Mouse (Mus musculus): ENCODE data around the gene Grin2d. TPM values are rescaled to one million over a fixed set of nuclear protein-coding genes. Genes with fewer than 3 reads are reported as not detected.

Grin2d gene
- polyA plus RNA-seq, 1 experiment from 2014 or later, result 4.3 TPM

GRCm38 (mm10) chr7:45815323-45815983 is 62.7 kb downstream of the Grin2d start:
- Histone ChIP-seq H3K9me3 (no peaks in the 10 kb centered on the region), H3K9ac (no peak overlapping the region), H3K4me1 (replicated peaks) (peaks cover 32% of the 10 kb centered on the region), H3K27ac (replicated peaks) (peak overlapping the region; percentile 79), H3K4me2 (peak overlapping the region; percentile 56), H3K4me3 (peak overlapping the region; percentile 88; the same call in 1 of the 2 replicates), H3K36me3 (peaks cover 18% of the 10 kb centered on the region), H3K27me3 (peaks cover 5% of the 10 kb centered on the region)
- ATAC-seq (ENCODE audit: low FRiP score, low read depth), result no peak
- WGBS, result 42% methylated on average over 10 of the region's 10 CpGs

GRCm38 (mm10) chr7:45814841-45815240 is 63.3 kb downstream of the Grin2d start:
- Histone ChIP-seq H3K4me3 (peak overlapping the region; percentile 88), H3K4me1 (replicated peaks) (peaks cover 32% of the 10 kb centered on the region), H3K4me2 (peak overlapping the region; percentile 56), H3K27me3 (peaks cover under 1% of the 10 kb centered on the region; the same call in 1 of the 2 replicates), H3K36me3 (peaks cover 24% of the 10 kb centered on the region), H3K9ac (peak overlapping the region; percentile 8; the same call in 1 of the 2 replicates), H3K27ac (replicated peaks) (peak overlapping the region; percentile 79), H3K9me3 (no peaks in the 10 kb centered on the region)
- ATAC-seq (ENCODE audit: low FRiP score, low read depth), result no peak
- WGBS, result 3% methylated on average over 5 of the region's 5 CpGs

DNA sequence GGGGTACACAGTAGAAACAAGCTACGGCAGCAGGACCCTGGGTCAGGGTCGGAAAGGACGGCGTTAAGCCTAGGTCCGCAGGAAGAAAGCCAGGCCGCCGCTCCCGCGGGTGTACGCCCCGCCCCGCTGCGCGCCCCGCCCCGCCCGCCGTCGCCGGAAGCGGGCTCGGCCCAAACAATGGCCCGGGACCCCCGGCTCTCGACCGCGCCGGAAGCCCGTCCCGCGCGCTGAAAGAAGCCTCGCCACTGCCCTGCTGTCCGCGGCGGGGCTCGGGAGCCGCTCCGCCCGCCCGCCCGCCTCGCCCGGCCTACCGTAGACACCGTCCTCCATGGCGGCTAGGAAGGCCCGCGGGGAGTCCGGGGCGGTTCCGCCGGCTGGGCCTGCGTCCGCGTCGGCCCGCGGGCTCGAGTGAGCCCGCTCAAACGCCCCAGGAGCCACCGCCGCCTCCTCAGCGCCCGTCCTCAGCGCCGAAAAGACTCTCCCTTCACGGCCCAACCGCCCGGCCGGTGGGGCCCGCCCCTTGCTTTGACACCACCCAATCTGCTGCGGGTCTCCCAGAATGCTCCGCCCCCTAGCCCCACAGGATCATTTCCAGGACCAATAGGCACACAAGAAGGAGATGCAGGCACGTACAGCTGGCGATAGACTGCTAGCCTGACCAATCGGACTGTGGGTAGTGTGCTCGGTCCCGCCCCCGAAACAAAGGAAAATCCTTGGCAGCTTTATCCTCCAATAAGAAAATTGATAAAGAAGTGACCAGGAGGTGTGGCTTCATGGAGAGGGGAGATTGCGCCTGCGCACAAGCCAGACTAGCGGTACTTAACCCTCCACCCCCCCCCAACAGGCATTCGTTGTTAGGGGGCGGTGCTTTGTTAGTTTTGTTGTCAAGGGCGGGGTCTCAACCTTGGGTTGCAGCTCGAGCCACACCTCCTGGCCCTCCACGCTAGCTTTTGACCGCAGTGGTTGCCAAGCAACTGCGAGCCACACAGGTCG is 64.1 kb downstream of the Grin2d start, which contains the start of gene Cyth2:
TSS of gene Cyth2 (minus strand) at position 795 of the 993 bp plus-strand sequence.
- WGBS, result under 1% methylated on average over 81 of the region's 92 CpGs
- Histone ChIP-seq H3K9ac (peak within 1 kb of the TSS; percentile 100), H3K4me1 (replicated peaks) (peaks cover 35% of the 10 kb centered on the region)

GRCm38 (mm10) chr7:45812921-45813320 is 65.3 kb downstream of the Grin2d start:
- Histone ChIP-seq H3K36me3 (peaks cover 44% of the 10 kb centered on the region), H3K9ac (peak overlapping the region; percentile 100), H3K4me2 (peak overlapping the region; percentile 82), H3K27me3 (no peaks in the 10 kb centered on the region), H3K27ac (replicated peaks) (peak overlapping the region; percentile 100; the same call in 1 of the 2 replicates), H3K4me1 (replicated peaks) (peaks cover 42% of the 10 kb centered on the region), H3K9me3 (no peaks in the 10 kb centered on the region), H3K4me3 (peak overlapping the region; percentile 88)
- no peak for ATAC-seq (ENCODE audit: low FRiP score, low read depth)
- 85% methylated on average over 8 of the region's 8 CpGs for WGBS

More for the DNA sequence above, 64.1 kb downstream of the Grin2d start, which contains the start of gene Cyth2:
- no peaks in the 10 kb centered on the region for H3K9me3 ChIP-seq
- ATAC-seq (ENCODE audit: low FRiP score, low read depth), result peak; percentile 99
- no peaks in the 10 kb centered on the region for H3K27me3 ChIP-seq
- peak within 1 kb of the TSS; percentile 100 for H3K27ac ChIP-seq (replicated peaks)
- peak within 1 kb of the TSS; percentile 88 for H3K4me3 ChIP-seq
- peaks cover 32% of the 10 kb centered on the region for H3K36me3 ChIP-seq
- peak within 1 kb of the TSS; percentile 82 for H3K4me2 ChIP-seq

- H3K9me3 ChIP-seq, result no peaks in the 10 kb centered on the region
- no peaks in the 10 kb centered on the region for H3K27me3 ChIP-seq
- no peak overlapping the region for H3K4me3 ChIP-seq
- H3K36me3 ChIP-seq, result peaks cover 57% of the 10 kb centered on the region
- WGBS, result 80% methylated on average over 14 of the region's 14 CpGs
- no peak overlapping the region for H3K9ac ChIP-seq
- no peak overlapping the region for H3K27ac ChIP-seq (replicated peaks)
- ATAC-seq (ENCODE audit: low FRiP score, low read depth), result no peak
- H3K4me1 ChIP-seq (replicated peaks), result peaks cover 28% of the 10 kb centered on the region
- no peak overlapping the region for H3K4me2 ChIP-seq
Measured at GRCm38 (mm10) chr7:45809276-45810075, 68.7 kb downstream of the Grin2d start.

DNA sequence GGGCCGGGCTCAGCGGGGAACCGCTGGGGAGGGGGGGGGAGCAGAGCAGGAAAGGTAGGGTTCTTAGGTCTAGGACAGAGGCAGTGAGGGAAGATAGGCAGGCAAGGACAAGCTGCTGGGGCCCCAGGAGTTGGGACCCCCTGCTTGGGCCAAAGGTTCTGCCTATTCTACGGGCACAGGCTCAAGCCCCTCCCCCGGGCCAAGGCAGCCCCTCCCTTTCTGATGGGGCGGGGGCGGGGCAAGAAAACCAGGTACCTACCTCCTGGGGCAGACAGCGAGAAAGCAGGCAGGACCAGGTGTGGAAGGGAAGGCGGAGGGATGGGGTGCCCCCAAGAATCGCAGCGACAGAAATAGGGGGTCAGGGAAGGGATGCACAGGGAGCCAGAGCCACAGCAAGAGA is 69.7 kb downstream of the Grin2d start:
- H3K27ac ChIP-seq (replicated peaks), result no peak overlapping the region; the same call in 1 of the 2 replicates

GRCm38 (mm10) chr7:45805941-45806340 is 72.2 kb downstream of the Grin2d start:
- WGBS, result 68% methylated on average over 5 of the region's 5 CpGs
- no peak for ATAC-seq (ENCODE audit: low FRiP score, low read depth)
- Histone ChIP-seq H3K4me1 (replicated peaks) (peaks cover 14% of the 10 kb centered on the region), H3K27me3 (no peaks in the 10 kb centered on the region), H3K9me3 (no peaks in the 10 kb centered on the region), H3K9ac (no peak overlapping the region), H3K4me2 (no peak overlapping the region), H3K36me3 (peaks cover 73% of the 10 kb centered on the region), H3K27ac (replicated peaks) (0 out of 2 replicates have a peak overlapping the region, but pooled peaks have one; percentile 6), H3K4me3 (no peak overlapping the region)

More for the DNA sequence above, 69.7 kb downstream of the Grin2d start:
- Histone ChIP-seq H3K27me3 (no peaks in the 10 kb centered on the region), H3K9me3 (no peaks in the 10 kb centered on the region), H3K4me2 (no peak overlapping the region), H3K4me1 (replicated peaks) (peaks cover 28% of the 10 kb centered on the region), H3K4me3 (no peak overlapping the region), H3K9ac (no peak overlapping the region), H3K36me3 (peaks cover 67% of the 10 kb centered on the region)
- 50% methylated on average over 9 of the region's 11 CpGs for WGBS
- ATAC-seq (ENCODE audit: low FRiP score, low read depth), result no peak

GRCm38 (mm10) chr7:45802551-45802950 is 75.6 kb downstream of the Grin2d start:
- Histone ChIP-seq H3K4me3 (no peak overlapping the region), H3K4me1 (replicated peaks) (peaks cover 19% of the 10 kb centered on the region), H3K9me3 (no peaks in the 10 kb centered on the region), H3K27ac (replicated peaks) (no peak overlapping the region), H3K36me3 (peaks cover 51% of the 10 kb centered on the region), H3K4me2 (no peak overlapping the region), H3K9ac (no peak overlapping the region), H3K27me3 (no peaks in the 10 kb centered on the region)
- WGBS, result 89% methylated on average over 6 of the region's 6 CpGs
- no peak for ATAC-seq (ENCODE audit: low FRiP score, low read depth)

DNA sequence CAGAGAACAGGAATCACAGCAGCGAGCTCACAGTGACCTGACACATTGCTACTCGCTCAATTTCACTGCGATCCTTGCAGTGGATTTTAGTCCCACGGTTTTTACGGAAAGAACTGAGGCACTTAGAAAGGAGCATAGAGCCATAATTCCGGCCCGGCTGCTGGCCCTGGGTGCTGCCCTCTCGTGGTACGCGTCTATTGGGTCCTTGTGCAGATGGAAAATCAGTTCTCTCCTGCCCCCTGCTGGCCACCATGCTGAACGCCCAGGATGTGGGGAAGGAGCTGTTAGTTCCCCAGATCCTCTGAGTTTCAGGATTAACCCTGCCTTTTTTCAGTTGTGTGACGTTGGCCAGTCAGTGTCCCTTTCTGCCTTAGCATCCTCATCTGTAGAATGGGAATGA is 76.8 kb downstream of the Grin2d start:
- no peak overlapping the region for H3K4me3 ChIP-seq
- ATAC-seq (ENCODE audit: low FRiP score, low read depth), result peak; percentile 31
- 3% methylated on average over 12 of the region's 12 CpGs for WGBS
- H3K27me3 ChIP-seq, result no peaks in the 10 kb centered on the region
- H3K9me3 ChIP-seq, result no peaks in the 10 kb centered on the region
- H3K9ac ChIP-seq, result no peak overlapping the region
- peaks cover 26% of the 10 kb centered on the region for H3K4me1 ChIP-seq (replicated peaks)
- H3K27ac ChIP-seq (replicated peaks), result no peak overlapping the region; the same call in 1 of the 2 replicates
- peaks cover 49% of the 10 kb centered on the region for H3K36me3 ChIP-seq
- peak overlapping the region; percentile 26 for H3K4me2 ChIP-seq

GRCm38 (mm10) chr7:45800546-45801204 is 77.5 kb downstream of the Grin2d start:
- Histone ChIP-seq H3K27me3 (no peaks in the 10 kb centered on the region), H3K36me3 (peaks cover 54% of the 10 kb centered on the region), H3K27ac (replicated peaks) (no peak overlapping the region; the same call in 1 of the 2 replicates), H3K4me3 (no peak overlapping the region), H3K9ac (no peak overlapping the region), H3K4me1 (replicated peaks) (peaks cover 26% of the 10 kb centered on the region), H3K9me3 (no peaks in the 10 kb centered on the region), H3K4me2 (peak overlapping the region; percentile 26; the same call in 1 of the 2 replicates)
- WGBS, result 23% methylated on average over 23 of the region's 25 CpGs
- ATAC-seq (ENCODE audit: low FRiP score, low read depth), result no peak

GRCm38 (mm10) chr7:45800001-45800400 is 78.2 kb downstream of the Grin2d start:
- Histone ChIP-seq H3K9me3 (no peaks in the 10 kb centered on the region), H3K27ac (replicated peaks) (no peak overlapping the region), H3K4me1 (replicated peaks) (peaks cover 26% of the 10 kb centered on the region), H3K4me3 (no peak overlapping the region), H3K36me3 (peaks cover 61% of the 10 kb centered on the region), H3K9ac (no peak overlapping the region), H3K4me2 (no peak overlapping the region), H3K27me3 (no peaks in the 10 kb centered on the region)
- ATAC-seq (ENCODE audit: low FRiP score, low read depth), result no peak
- WGBS, result 45% methylated on average over 7 of the region's 7 CpGs
